Mouse (Mus musculus) midbrain, embryonic 12.5 days (tissue): Measurements from ENCODE around the gene Cisd2. TPM values are rescaled to one million over a fixed set of nuclear protein-coding genes. Genes with fewer than 3 reads are reported as not detected.

Experiments
- ATAC-seq: fragments of 200-750 bp; cut with Nextera tagmentation; 2 replicates; pipeline ENCODE4 v1.8.0; 2017; ENCODE audit warnings: low read depth, moderate TSS enrichment, moderate library complexity; ENCODE audit not compliant: low FRiP score
- H3K27ac ChIP-seq: fragments of 300-500 bp; sonication (generic); replicated peaks from 2 replicates; pipeline ENCODE4 v1.5.1; 2016; ENCODE audit warnings: mild to moderate bottlenecking
- H3K27me3 ChIP-seq: fragments of 300-500 bp; sonication (generic); 2 replicates; pipeline ENCODE4 v1.6.1; 2016; ENCODE audit warnings: mild to moderate bottlenecking
- H3K36me3 ChIP-seq: fragments of 300-500 bp; sonication (generic); 2 replicates; pipeline ENCODE4 v1.6.1; 2016
- H3K4me1 ChIP-seq: fragments of 300-500 bp; sonication (generic); 2 replicates; pipeline ENCODE4 v1.6.1; 2016
- H3K4me2 ChIP-seq: fragments of 300-500 bp; sonication (generic); replicated peaks from 2 replicates; pipeline ENCODE4 v1.6.1; 2016; ENCODE audit warnings: mild to moderate bottlenecking, moderate library complexity
- H3K4me3 ChIP-seq: fragments of 300-500 bp; sonication (generic); 2 replicates; pipeline ENCODE4 v1.5.1; 2016; ENCODE audit warnings: mild to moderate bottlenecking
- H3K9ac ChIP-seq: fragments of 300-500 bp; sonication (generic); replicated peaks from 2 replicates; pipeline ENCODE4 v1.6.1; 2016; ENCODE audit warnings: mild to moderate bottlenecking, moderate library complexity
- H3K9me3 ChIP-seq: fragments of 300-500 bp; sonication (generic); 2 replicates; pipeline ENCODE4 v1.6.1; 2016; ENCODE audit warnings: mild to moderate bottlenecking
- WGBS: fragments of 180-500 bp; shearing (Covaris S2); methylation state at CpG from one replicate; pipeline ENCODE4 v1.1.7; 2016; 5-methylcytosine and 5-hydroxymethylcytosine counted together
- polyA plus RNA-seq: library from polyadenylated mRNA; unstranded; fragments of >200 nt; fragmentation: Nextera tagmentation; extraction: Ambion mirVana; gene quantifications from 2 replicates; pipeline ENCODE4 v1.2.1, GENCODE M21; 2016

Cisd2 gene
- polyA plus RNA-seq, 1 experiment from 2014 or later: 93.1 TPM

DNA sequence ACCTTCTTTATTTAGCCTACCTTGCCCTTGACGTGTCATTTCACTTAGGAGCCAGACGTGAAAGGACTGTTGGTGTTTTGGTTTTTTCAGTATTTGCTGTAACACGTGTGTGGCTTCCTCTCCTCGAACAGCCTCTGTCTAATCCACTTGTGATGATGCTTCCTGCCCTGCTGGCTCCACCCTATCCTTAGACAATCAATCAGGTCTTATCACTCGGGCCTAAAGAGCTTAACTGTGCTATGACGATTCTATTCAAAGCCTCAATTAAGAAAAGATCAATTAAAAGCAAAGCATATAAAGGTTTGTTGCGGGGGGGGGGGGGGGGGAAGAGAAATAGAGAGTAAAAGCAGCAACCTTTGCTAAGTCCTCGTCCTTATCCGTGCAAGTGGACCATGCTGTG is 16.4 kb downstream of the Cisd2 start:
- Histone ChIP-seq H3K27ac (no peak overlapping the region), H3K4me3 (no peak overlapping the region), H3K9me3 (no peaks in the 10 kb centered on the region), H3K4me1 (peaks cover 6% of the 10 kb centered on the region), H3K27me3 (no peaks in the 10 kb centered on the region), H3K4me2 (no peak overlapping the region), H3K9ac (no peak overlapping the region), H3K36me3 (peaks cover 35% of the 10 kb centered on the region)
- ATAC-seq: no peak
- 88% methylated on average over 9 of the region's 9 CpGs for WGBS

DNA sequence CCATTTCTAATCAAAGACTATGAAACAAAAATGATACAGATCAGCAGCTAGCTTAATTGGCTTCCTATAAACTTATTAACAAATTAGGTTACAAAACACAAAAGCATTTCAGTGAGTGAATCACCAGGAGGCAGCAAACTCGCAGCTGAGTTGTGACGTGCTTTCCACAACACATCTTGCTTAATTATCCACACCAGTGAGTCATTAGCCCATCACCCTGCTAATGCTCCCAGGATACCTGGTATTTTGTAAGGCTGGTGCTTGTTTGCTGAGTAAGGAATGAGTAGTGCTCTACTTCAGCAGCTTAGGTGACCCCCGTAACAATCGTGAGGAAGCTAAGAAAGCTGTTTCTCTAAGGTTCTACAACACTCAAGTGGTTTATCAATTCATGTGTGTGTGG is 19.1 kb downstream of the Cisd2 start:
- Histone ChIP-seq H3K4me1 (peaks cover 8% of the 10 kb centered on the region), H3K4me3 (no peak overlapping the region), H3K9me3 (no peaks in the 10 kb centered on the region), H3K36me3 (peaks cover 25% of the 10 kb centered on the region), H3K4me2 (no peak overlapping the region), H3K9ac (no peak overlapping the region), H3K27me3 (no peaks in the 10 kb centered on the region), H3K27ac (no peak overlapping the region)
- ATAC-seq: no peak
- 81% methylated on average over 4 of the region's 4 CpGs for WGBS

DNA sequence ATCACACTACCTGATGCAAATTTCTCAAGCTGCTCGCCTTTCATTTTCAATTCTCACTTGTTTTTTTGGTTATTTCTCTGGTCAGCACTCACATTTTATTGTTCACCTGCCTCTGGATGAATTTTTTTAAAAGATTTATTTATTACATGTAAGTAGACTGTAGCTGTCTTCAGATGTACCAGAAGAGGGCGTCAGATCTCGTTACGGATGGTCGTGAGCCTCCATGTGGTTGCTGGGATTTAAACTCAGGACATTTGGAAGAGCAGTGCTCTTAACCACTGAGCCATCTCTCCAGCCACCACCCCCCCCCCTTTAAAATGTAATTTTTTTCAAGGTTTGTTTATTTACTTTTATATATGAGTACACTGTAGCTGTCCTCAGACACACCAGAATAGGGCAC is 19.9 kb downstream of the Cisd2 start:
- H3K4me1 ChIP-seq: peaks cover 8% of the 10 kb centered on the region
- 79% methylated on average over 5 of the region's 5 CpGs for WGBS
- H3K9me3 ChIP-seq: no peaks in the 10 kb centered on the region
- H3K4me2 ChIP-seq: no peak overlapping the region
- H3K4me3 ChIP-seq: no peak overlapping the region
- H3K27me3 ChIP-seq: no peaks in the 10 kb centered on the region
- ATAC-seq: no peak
- no peak overlapping the region for H3K27ac ChIP-seq
- no peak overlapping the region for H3K9ac ChIP-seq
- peaks cover 20% of the 10 kb centered on the region for H3K36me3 ChIP-seq

DNA sequence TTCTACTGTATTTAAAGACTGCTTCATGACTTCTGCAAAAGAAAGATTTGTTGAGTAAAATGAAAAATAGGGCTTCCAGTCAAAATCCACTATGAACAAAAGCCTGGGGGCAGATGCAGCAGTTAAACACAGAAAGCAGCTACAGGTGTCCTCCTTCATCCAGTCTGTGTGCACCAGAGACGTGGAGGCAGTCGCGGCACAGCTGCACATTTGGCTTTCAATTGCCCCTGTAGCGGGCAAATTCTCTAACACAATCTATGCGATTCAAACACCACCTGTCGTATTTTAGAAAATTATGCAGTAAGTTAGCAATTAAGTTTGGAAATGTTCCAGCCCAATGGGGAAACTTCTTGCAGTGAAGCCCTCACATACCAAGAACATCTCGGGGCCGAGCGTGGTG is 20.5 kb downstream of the Cisd2 start:
- no peak overlapping the region for H3K9ac ChIP-seq
- no peaks in the 10 kb centered on the region for H3K9me3 ChIP-seq
- no peak overlapping the region for H3K27ac ChIP-seq
- ATAC-seq: no peak
- H3K27me3 ChIP-seq: no peaks in the 10 kb centered on the region
- H3K4me1 ChIP-seq: peaks cover 8% of the 10 kb centered on the region
- peaks cover 20% of the 10 kb centered on the region for H3K36me3 ChIP-seq
- H3K4me3 ChIP-seq: no peak overlapping the region
- 92% methylated on average over 9 of the region's 9 CpGs for WGBS
- no peak overlapping the region for H3K4me2 ChIP-seq

DNA sequence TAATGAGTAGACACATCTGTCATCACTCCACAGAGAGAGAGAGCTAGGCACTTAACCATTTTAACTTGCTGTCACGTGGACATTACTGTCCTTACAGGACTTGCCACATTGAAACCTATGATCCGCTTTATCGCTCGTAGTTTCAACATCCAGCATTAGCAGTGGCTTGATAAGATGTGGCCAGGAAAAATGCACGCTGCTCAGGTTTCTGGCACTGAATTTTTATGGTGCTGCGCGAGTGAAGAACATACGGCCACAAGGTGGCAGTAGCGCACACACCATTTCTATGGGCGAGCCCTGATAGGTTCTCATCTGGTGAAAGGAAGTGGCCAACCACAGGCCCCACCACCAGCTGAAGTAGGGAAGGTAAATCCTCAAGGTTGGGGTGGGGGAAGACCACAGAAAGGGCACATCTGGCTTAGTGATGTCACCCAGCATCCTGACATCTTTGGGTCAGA is 21.5 kb downstream of the Cisd2 start:
- 18% methylated on average over 10 of the region's 10 CpGs for WGBS
- H3K4me3 ChIP-seq: no peak overlapping the region

DNA sequence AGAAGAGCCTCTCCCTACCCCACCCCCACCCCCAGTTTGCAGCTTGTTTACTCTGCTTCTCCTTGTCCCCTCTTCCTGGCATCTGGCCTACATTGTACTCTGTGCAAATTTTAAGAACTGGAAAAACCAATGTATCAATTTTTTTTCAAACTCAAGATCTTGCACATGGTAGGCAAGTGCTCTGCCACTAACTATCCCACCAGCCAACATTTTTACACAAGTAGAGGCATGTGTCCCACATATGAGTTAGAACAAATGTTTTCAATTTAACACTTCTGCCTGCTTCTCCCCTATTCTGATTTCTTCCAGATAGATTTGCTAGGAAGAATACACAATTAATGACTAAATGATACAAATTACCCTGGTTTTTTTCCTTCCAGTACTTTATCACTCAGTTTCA is 26.6 kb downstream of the Cisd2 start:
- no peak overlapping the region for H3K4me2 ChIP-seq
- no peak overlapping the region for H3K27ac ChIP-seq
- peaks cover 8% of the 10 kb centered on the region for H3K4me1 ChIP-seq
- H3K9me3 ChIP-seq: no peaks in the 10 kb centered on the region
- H3K27me3 ChIP-seq: no peaks in the 10 kb centered on the region
- ATAC-seq: no peak
- no peak overlapping the region for H3K9ac ChIP-seq
- H3K36me3 ChIP-seq: no peaks in the 10 kb centered on the region
- H3K4me3 ChIP-seq: no peak overlapping the region

More for the DNA sequence above, 21.5 kb downstream of the Cisd2 start:
- H3K4me1 ChIP-seq: peaks cover 8% of the 10 kb centered on the region
- H3K27ac ChIP-seq: no peak overlapping the region
- no peaks in the 10 kb centered on the region for H3K27me3 ChIP-seq
- no peak overlapping the region for H3K4me2 ChIP-seq
- peaks cover 17% of the 10 kb centered on the region for H3K36me3 ChIP-seq
- H3K9ac ChIP-seq: no peak overlapping the region
- H3K9me3 ChIP-seq: no peaks in the 10 kb centered on the region
- ATAC-seq: peak; percentile 83

DNA sequence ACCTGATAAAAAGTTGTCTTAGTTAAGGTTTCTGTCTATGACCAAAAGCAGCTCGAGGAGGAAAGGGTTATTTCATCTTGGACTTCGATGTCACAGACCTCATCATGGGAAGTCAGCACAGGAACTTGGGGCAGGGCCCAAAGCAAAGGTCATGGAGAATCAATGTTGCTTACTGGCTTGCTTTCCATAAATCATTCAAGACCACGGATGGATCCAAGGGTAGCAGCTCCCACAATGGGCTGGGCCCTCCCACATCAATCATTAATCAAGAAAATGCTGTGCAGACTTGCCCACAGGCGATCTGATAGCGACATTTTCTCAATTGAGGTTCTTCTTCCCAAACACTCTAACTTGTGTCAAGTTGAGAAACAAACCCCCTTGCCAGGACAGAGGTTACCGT is 27.6 kb downstream of the Cisd2 start:
- no peak for ATAC-seq
- Histone ChIP-seq H3K9me3 (no peaks in the 10 kb centered on the region), H3K4me2 (no peak overlapping the region), H3K27me3 (no peaks in the 10 kb centered on the region), H3K27ac (no peak overlapping the region), H3K9ac (no peak overlapping the region), H3K4me1 (peaks cover 8% of the 10 kb centered on the region), H3K4me3 (no peak overlapping the region), H3K36me3 (no peaks in the 10 kb centered on the region)
- WGBS: 81% methylated on average over 6 of the region's 6 CpGs

DNA sequence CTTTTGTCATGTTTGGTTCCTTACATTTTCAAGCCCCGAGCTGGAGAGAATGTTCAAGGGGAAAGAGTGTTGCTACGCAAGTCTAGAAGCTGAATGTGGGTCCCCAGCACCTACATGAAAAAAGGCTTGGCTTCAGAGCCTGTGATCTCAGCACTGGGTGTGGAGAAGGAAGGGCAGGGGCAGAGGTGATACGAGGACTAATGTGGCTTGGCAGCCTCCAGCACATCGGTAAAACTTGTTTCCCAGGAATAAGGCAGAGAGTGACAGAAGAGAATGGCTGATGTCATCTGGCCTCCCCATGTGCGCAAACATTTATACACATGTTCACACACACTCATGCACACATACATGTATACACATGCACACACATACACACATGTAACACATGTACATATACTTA is 28.6 kb downstream of the Cisd2 start:
- no peaks in the 10 kb centered on the region for H3K27me3 ChIP-seq
- no peak for ATAC-seq
- H3K4me1 ChIP-seq: peaks cover 5% of the 10 kb centered on the region
- H3K9me3 ChIP-seq: no peaks in the 10 kb centered on the region
- no peak overlapping the region for H3K9ac ChIP-seq
- no peak overlapping the region for H3K4me3 ChIP-seq
- whole genome bisulfite sequencing: 84% methylated on average over 5 of the region's 5 CpGs
- no peaks in the 10 kb centered on the region for H3K36me3 ChIP-seq
- H3K27ac ChIP-seq: no peak overlapping the region
- no peak overlapping the region for H3K4me2 ChIP-seq

DNA sequence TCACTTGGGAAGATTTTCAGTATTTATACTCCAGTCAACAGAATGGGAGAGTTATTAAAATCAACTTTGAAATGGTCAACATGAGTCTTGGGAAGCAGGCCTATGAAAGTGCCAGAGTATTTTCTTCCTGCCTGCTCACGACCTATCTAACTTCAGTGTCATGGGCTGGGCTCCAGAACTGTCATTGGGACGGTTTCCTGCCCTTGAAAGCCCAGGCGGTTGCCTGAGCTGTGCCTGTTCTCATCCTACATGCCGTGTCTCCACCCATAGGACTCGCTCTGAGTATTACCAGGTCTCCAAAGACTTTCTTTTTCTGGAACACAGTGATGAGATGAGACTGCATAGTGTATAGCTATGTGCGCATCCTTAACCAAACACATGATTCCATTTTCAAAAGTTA is 30.5 kb downstream of the Cisd2 start:
- H3K4me3 ChIP-seq: no peak overlapping the region
- no peak overlapping the region for H3K9ac ChIP-seq
- no peak for ATAC-seq
- H3K27ac ChIP-seq: no peak overlapping the region
- H3K36me3 ChIP-seq: no peaks in the 10 kb centered on the region
- H3K9me3 ChIP-seq: no peaks in the 10 kb centered on the region
- H3K4me1 ChIP-seq: no peaks in the 10 kb centered on the region
- no peaks in the 10 kb centered on the region for H3K27me3 ChIP-seq
- WGBS: 80% methylated on average over 6 of the region's 6 CpGs
- no peak overlapping the region for H3K4me2 ChIP-seq

DNA sequence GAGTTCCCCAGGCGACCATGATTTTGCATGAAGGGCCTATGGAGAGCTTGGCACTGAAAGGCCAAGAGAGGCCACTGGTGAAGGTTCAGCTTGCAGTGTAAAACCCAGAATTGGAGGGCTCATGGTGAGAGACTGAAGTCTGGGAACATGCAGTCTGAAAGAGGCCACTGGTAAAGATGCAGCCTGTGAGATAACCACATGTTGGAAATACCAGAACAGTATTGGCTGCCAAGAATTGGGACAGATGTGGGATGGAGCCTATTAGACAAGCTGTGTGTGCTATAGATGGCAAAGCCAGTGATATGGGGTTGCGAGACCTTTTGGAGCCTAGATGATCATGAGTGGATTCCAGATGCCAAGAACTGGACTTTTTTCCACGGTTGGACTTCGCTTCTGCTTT is 43.9 kb downstream of the Cisd2 start:
- H3K27ac ChIP-seq: no peak overlapping the region
- no peaks in the 10 kb centered on the region for H3K4me1 ChIP-seq
- H3K9me3 ChIP-seq: no peaks in the 10 kb centered on the region
- H3K9ac ChIP-seq: no peak overlapping the region
- no peaks in the 10 kb centered on the region for H3K27me3 ChIP-seq
- ATAC-seq: no peak
- no peak overlapping the region for H3K4me3 ChIP-seq
- 98% methylated on average over 4 of the region's 4 CpGs for WGBS
- no peak overlapping the region for H3K4me2 ChIP-seq
- H3K36me3 ChIP-seq: no peaks in the 10 kb centered on the region

DNA sequence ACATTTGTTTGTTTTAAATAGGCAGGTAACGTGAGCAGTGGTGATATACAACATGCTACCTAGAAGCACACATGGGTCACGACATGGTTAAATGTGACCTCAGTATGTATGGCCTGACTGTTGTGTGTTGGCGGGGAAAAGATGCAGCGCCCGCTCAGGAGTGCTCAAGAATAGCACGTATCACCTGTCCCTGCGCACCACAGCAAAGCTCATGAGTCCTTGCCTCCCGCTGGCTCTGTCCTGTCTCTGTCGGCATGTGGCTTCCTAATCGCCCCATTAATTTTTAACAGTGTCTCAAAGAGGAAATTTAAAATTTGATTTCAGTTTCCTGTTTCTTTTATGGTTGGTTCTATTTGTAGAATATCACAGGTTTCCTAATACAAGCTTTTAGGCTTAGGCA is 46.3 kb downstream of the Cisd2 start:
- Histone ChIP-seq H3K9ac (no peak overlapping the region), H3K27me3 (no peaks in the 10 kb centered on the region), H3K9me3 (no peaks in the 10 kb centered on the region), H3K4me2 (no peak overlapping the region), H3K4me3 (no peak overlapping the region), H3K36me3 (no peaks in the 10 kb centered on the region), H3K4me1 (no peaks in the 10 kb centered on the region), H3K27ac (no peak overlapping the region)
- 87% methylated on average over 10 of the region's 10 CpGs for WGBS
- no peak for ATAC-seq

DNA sequence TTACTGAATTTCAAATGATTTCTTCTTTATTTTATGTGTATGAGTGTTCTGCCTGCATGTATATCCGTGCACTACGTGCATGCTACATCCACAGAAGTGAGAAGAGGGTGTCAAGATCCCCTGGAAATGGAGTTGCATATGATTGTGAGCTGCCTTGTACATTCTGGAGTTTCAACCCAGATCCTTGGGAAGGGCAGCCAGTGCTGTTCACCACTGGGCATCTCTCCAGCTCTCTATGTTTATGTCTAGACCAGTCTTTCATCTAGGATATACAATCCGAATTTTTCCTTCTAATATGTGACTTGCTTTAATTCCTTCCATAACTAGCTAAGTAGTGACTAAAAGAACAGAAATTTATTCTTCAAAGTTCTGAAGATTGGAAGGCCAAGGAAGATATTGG is 47.9 kb downstream of the Cisd2 start:
- ATAC-seq: no peak
- no peaks in the 10 kb centered on the region for H3K9me3 ChIP-seq
- H3K36me3 ChIP-seq: no peaks in the 10 kb centered on the region
- H3K4me1 ChIP-seq: no peaks in the 10 kb centered on the region
- no peak overlapping the region for H3K9ac ChIP-seq
- no peak overlapping the region for H3K4me2 ChIP-seq
- H3K27ac ChIP-seq: no peak overlapping the region
- 82% methylated on average over 3 of the region's 3 CpGs for WGBS
- H3K27me3 ChIP-seq: no peaks in the 10 kb centered on the region
- no peak overlapping the region for H3K4me3 ChIP-seq

DNA sequence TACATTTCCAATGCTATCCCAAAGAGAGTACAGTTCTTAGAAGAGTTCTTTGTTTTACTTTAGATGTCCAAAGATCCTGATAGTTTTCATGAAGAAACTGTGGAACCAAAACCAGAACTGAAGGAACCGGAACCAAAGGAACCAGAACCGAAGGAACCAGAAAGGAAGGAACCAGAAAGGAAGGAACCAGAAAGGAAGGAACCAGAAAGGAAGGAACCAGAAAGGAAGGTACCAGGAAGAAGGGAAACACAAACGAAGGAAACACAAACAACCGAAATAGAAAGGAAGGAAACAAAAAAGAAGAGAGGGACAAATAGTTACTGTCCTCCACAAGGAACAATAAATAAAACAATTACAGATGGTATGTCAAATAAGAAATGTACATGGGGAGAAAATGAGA is 66.3 kb downstream of the Cisd2 start:
- no peaks in the 10 kb centered on the region for H3K27me3 ChIP-seq
- no peak overlapping the region for H3K27ac ChIP-seq
- no peaks in the 10 kb centered on the region for H3K9me3 ChIP-seq
- H3K36me3 ChIP-seq: no peaks in the 10 kb centered on the region
- no peak overlapping the region for H3K9ac ChIP-seq
- no peak for ATAC-seq
- 87% methylated on average over 4 of the region's 4 CpGs for WGBS
- H3K4me2 ChIP-seq: no peak overlapping the region
- H3K4me3 ChIP-seq: no peak overlapping the region
- H3K4me1 ChIP-seq: no peaks in the 10 kb centered on the region
